Mouse (Mus musculus) kidney, embryonic 15.5 days (tissue): ENCODE measurements around the gene Ppp2r5c. TPM values are rescaled to one million over a fixed set of nuclear protein-coding genes. Genes with fewer than 3 reads are reported as not detected.

Source experiments
- ATAC-seq: fragments of 200-750 bp; cut with Nextera tagmentation; replicated peaks from 2 replicates; pipeline ENCODE4 v1.8.0; 2017; ENCODE audit warnings: moderate TSS enrichment; ENCODE audit not compliant: low FRiP score
- H3K27ac ChIP-seq: fragments of 300-500 bp; sonication (generic); 2 replicates; pipeline ENCODE4 v1.5.1; 2015; ENCODE audit warnings: mild to moderate bottlenecking, inconsistent platforms
- H3K27me3 ChIP-seq: fragments of 300-500 bp; sonication (generic); 2 replicates; pipeline ENCODE4 v1.6.1; 2015; ENCODE audit warnings: inconsistent platforms
- H3K36me3 ChIP-seq: fragments of 300-500 bp; sonication (generic); 2 replicates; pipeline ENCODE4 v1.6.1; 2015; ENCODE audit warnings: inconsistent platforms
- H3K4me1 ChIP-seq: fragments of 300-500 bp; sonication (generic); 2 replicates; pipeline ENCODE4 v1.6.1; 2015; ENCODE audit warnings: inconsistent platforms
- H3K4me2 ChIP-seq: fragments of 300-500 bp; sonication (generic); 2 replicates; pipeline ENCODE4 v1.6.1; 2015; ENCODE audit warnings: moderate library complexity, mild to moderate bottlenecking, inconsistent platforms
- H3K4me3 ChIP-seq: fragments of 300-500 bp; sonication (generic); replicated peaks from 2 replicates; pipeline ENCODE4 v1.5.1; 2015; ENCODE audit warnings: mild to moderate bottlenecking, inconsistent platforms
- H3K9ac ChIP-seq: fragments of 300-500 bp; sonication (generic); 2 replicates; pipeline ENCODE4 v1.6.1; 2015; ENCODE audit warnings: mild to moderate bottlenecking, inconsistent platforms
- H3K9me3 ChIP-seq: fragments of 300-500 bp; sonication (generic); replicated peaks from 2 replicates; pipeline ENCODE4 v1.6.1; 2016; ENCODE audit warnings: inconsistent platforms
- WGBS: fragments of 180-500 bp; shearing (Covaris S2); methylation state at CpG from one replicate; pipeline ENCODE4 v1.1.7; 2015; ENCODE audit warnings: mixed read lengths; 5-methylcytosine and 5-hydroxymethylcytosine counted together
- polyA plus RNA-seq: library from polyadenylated mRNA; unstranded; fragments of >200 nt; fragmentation: Nextera tagmentation; extraction: Ambion mirVana; gene quantifications from 2 replicates; pipeline ENCODE4 v1.2.1, GENCODE M21; 2015

The Ppp2r5c gene
- polyA plus RNA-seq, 1 experiment from 2014 or later = 141 TPM

GRCm38 (mm10) chr12:110504793-110505192 lies 57.9 kb downstream of the Ppp2r5c start:
- 29% methylated on average over 3 of the region's 3 CpGs for WGBS

GRCm38 (mm10) chr12:110506046-110506445 lies 59.1 kb downstream of the Ppp2r5c start:
- Histone ChIP-seq H3K36me3 (no peaks in the 10 kb centered on the region), H3K27me3 (no peaks in the 10 kb centered on the region), H3K4me2 (no peak overlapping the region), H3K9ac (no peak overlapping the region), H3K4me1 (peaks cover 80% of the 10 kb centered on the region), H3K4me3 (no peak overlapping the region), H3K27ac (no peak overlapping the region), H3K9me3 (no peaks in the 10 kb centered on the region)
- ATAC-seq = no peak
- WGBS = 60% methylated on average over 5 of the region's 5 CpGs

More at GRCm38 (mm10) chr12:110504793-110505192, 57.9 kb downstream of the Ppp2r5c start:
- H3K9ac ChIP-seq = no peak overlapping the region; the same call in 1 of the 2 replicates
- H3K36me3 ChIP-seq = no peaks in the 10 kb centered on the region
- peaks cover 74% of the 10 kb centered on the region for H3K4me1 ChIP-seq
- H3K27ac ChIP-seq = 0 out of 2 replicates have a peak overlapping the region, but pooled peaks have one; percentile 49
- ATAC-seq = no peak
- H3K4me2 ChIP-seq = no peak overlapping the region
- no peaks in the 10 kb centered on the region for H3K27me3 ChIP-seq
- H3K9me3 ChIP-seq = no peaks in the 10 kb centered on the region
- H3K4me3 ChIP-seq = no peak overlapping the region

DNA sequence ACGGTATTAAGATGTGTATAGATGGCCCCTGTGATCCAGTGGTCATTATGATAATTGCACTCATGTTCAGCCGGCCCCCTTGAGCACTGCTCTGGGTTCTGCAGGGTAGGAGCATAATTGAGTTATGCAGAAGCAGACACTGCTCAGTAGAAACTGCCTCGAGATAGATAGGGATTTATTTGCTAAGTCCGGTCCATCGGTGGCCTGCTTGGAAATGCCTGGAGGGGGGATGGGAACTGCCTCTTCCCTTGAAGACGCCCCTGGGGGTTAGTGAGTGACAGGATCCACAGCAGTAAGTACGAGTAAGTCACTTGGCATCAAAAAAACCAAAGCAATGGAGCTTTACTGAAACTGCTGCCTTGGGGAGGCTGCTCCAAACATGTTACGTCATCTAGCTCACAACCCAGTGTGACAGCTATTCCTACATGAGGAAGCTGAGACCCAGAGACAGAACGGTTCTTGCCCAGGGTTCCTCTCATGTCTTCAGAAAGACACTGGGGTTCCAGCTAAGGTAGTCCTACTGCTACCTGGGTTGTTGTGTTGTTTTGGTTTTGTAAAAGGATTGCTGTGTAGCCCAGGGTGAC lies 60.9 kb downstream of the Ppp2r5c start:
- H3K4me1 ChIP-seq = peaks cover 77% of the 10 kb centered on the region

GRCm38 (mm10) chr12:110508680-110509079 lies 61.8 kb downstream of the Ppp2r5c start:
- Histone ChIP-seq H3K4me2 (no peak overlapping the region), H3K9me3 (no peaks in the 10 kb centered on the region), H3K27ac (peak overlapping the region; percentile 77), H3K36me3 (peaks cover 7% of the 10 kb centered on the region; the same call in 1 of the 2 replicates), H3K4me1 (peaks cover 76% of the 10 kb centered on the region), H3K27me3 (no peaks in the 10 kb centered on the region), H3K9ac (no peak overlapping the region), H3K4me3 (no peak overlapping the region)
- ATAC-seq = no peak
- WGBS = 79% methylated on average over 5 of the region's 5 CpGs

More for the DNA sequence above, 60.9 kb downstream of the Ppp2r5c start:
- WGBS = 51% methylated on average over 9 of the region's 9 CpGs
- Histone ChIP-seq H3K9ac (no peak overlapping the region), H3K27me3 (no peaks in the 10 kb centered on the region), H3K4me3 (no peak overlapping the region), H3K9me3 (no peaks in the 10 kb centered on the region), H3K4me2 (no peak overlapping the region), H3K36me3 (no peaks in the 10 kb centered on the region), H3K27ac (0 out of 2 replicates have a peak overlapping the region, but pooled peaks have one; percentile 5)
- ATAC-seq = no peak

DNA sequence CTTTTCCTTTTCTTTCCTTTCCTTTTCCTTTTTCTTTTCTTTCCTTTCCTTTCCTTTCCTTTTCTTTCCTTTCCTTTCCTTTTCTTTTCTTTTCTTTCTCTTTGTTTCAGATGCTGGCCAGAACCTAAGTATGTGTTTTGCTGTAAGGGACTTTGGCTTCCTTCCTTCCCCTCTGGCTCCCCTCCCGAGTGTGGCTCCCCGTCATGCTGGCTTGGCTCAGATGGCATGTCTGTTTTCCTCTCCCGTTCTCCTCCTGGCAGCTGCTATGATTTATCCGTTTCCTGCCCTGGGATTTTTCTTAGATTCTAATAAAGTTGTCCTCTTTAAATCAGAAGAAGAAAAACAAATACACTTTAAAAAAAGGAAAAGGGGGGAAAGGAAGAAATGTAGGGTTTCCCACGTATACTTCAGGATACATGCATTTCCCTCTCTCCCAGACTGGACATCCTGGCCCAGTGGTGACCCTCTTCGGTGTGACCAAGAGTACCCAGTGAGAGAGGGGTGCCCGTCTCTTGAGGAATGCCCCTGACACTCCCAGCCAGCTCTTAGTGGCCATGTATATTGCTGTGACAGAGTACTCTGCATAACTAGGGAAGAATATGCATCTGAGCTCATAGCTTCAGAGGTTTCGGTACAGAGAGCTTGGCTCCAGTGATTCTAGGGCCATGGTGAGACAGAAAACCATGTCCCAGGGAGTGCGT lies 63.4 kb downstream of the Ppp2r5c start:
- Histone ChIP-seq H3K4me2 (no peak overlapping the region), H3K4me1 (peaks cover 63% of the 10 kb centered on the region), H3K27ac (peak overlapping the region; percentile 74), H3K36me3 (peaks cover 8% of the 10 kb centered on the region; the same call in 1 of the 2 replicates), H3K27me3 (no peaks in the 10 kb centered on the region), H3K9me3 (no peaks in the 10 kb centered on the region), H3K9ac (no peak overlapping the region), H3K4me3 (no peak overlapping the region)
- no peak for ATAC-seq
- 42% methylated on average over 9 of the region's 9 CpGs for WGBS

DNA sequence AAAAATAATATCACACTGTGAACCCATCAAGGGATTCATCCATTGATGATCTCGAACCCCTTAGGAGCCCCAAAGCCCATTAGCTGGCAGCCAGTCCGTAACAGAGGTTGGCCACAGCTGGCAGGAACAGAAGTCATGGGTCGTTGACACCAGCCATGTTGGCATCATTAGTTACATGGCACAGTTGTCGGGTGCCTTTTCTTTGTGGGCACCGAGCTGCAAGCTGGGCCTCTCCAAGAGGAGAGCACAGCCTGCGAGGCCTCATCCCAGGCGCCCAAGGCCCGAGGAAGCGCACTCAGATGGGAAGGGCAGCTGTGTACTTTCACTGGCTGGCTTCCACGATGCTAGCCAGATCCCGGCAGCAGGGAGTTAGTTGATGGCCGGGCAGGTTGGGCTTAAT lies 64.3 kb downstream of the Ppp2r5c start:
- WGBS = 70% methylated on average over 12 of the region's 12 CpGs
- H3K4me1 ChIP-seq = peaks cover 59% of the 10 kb centered on the region
- H3K27me3 ChIP-seq = no peaks in the 10 kb centered on the region
- no peak for ATAC-seq
- H3K36me3 ChIP-seq = peaks cover 8% of the 10 kb centered on the region; the same call in 1 of the 2 replicates
- H3K9me3 ChIP-seq = no peaks in the 10 kb centered on the region
- H3K27ac ChIP-seq = peak overlapping the region; percentile 74; the same call in 1 of the 2 replicates
- no peak overlapping the region for H3K9ac ChIP-seq
- no peak overlapping the region for H3K4me3 ChIP-seq
- H3K4me2 ChIP-seq = no peak overlapping the region

GRCm38 (mm10) chr12:110511856-110512433 lies 65.0 kb downstream of the Ppp2r5c start:
- Histone ChIP-seq H3K4me2 (no peak overlapping the region), H3K4me1 (peaks cover 59% of the 10 kb centered on the region), H3K27me3 (no peaks in the 10 kb centered on the region), H3K4me3 (no peak overlapping the region), H3K9me3 (no peaks in the 10 kb centered on the region), H3K9ac (no peak overlapping the region), H3K27ac (0 out of 2 replicates have a peak overlapping the region, but pooled peaks have one; percentile 74), H3K36me3 (peaks cover 9% of the 10 kb centered on the region)
- no peak for ATAC-seq
- WGBS = 56% methylated on average over 9 of the region's 9 CpGs

DNA sequence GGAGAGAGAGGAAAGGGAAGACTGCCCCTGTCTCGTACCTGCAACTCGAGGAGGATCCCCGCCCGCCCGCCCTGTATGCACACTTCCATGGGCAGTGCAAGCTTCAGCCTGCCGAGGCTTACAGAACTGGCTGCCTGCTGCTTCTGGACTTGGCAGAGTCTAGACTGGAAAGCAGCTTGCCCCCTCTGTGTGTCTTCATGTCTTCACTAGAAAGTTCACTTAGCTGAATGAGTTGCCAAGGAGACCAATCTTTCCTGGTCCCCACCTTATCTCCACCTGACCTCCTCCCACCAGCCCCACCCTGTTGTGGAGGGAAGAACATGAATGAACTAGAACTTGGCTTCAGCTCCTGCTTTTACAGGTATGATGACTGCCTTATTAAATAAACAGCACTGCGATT lies 66.0 kb downstream of the Ppp2r5c start:
- peaks cover 19% of the 10 kb centered on the region for H3K36me3 ChIP-seq
- peak overlapping the region; percentile 20; the same call in 1 of the 2 replicates for H3K27ac ChIP-seq
- H3K9me3 ChIP-seq = no peaks in the 10 kb centered on the region
- peaks cover 55% of the 10 kb centered on the region for H3K4me1 ChIP-seq
- no peak for ATAC-seq
- no peak overlapping the region for H3K9ac ChIP-seq
- no peaks in the 10 kb centered on the region for H3K27me3 ChIP-seq
- WGBS = 71% methylated on average over 7 of the region's 7 CpGs
- H3K4me2 ChIP-seq = no peak overlapping the region
- H3K4me3 ChIP-seq = no peak overlapping the region

DNA sequence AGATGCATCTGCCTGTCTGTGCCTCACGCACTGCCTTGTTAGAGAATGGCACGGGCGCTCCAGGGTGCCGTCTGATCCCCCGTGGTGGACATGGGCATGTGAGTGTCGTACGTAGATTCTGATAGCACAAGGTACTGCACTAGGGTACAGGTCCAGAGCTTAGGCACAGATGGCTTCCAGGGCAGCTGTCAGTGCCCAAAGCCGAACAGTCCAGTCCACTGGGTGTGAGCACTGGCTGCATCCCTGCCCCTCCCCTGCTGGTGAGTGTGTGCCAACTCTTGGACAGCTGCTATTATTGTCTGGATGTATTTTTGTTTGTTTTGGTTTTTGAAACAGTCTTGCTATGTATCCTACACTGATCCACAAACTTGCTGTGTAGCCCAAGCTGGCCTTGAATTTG lies 68.8 kb downstream of the Ppp2r5c start:
- no peak overlapping the region for H3K4me2 ChIP-seq
- no peak for ATAC-seq
- no peak overlapping the region for H3K9ac ChIP-seq
- WGBS = 89% methylated on average over 8 of the region's 8 CpGs
- H3K4me1 ChIP-seq = peaks cover 34% of the 10 kb centered on the region
- no peaks in the 10 kb centered on the region for H3K27me3 ChIP-seq
- H3K27ac ChIP-seq = no peak overlapping the region
- H3K9me3 ChIP-seq = no peaks in the 10 kb centered on the region
- no peak overlapping the region for H3K4me3 ChIP-seq
- peaks cover 20% of the 10 kb centered on the region for H3K36me3 ChIP-seq

GRCm38 (mm10) chr12:110520236-110520987 lies 73.5 kb downstream of the Ppp2r5c start:
- Histone ChIP-seq H3K9ac (no peak overlapping the region), H3K9me3 (no peaks in the 10 kb centered on the region), H3K27ac (no peak overlapping the region), H3K4me3 (no peak overlapping the region), H3K4me1 (peaks cover 9% of the 10 kb centered on the region; the same call in 1 of the 2 replicates), H3K27me3 (no peaks in the 10 kb centered on the region), H3K36me3 (peaks cover 46% of the 10 kb centered on the region), H3K4me2 (no peak overlapping the region)
- no peak for ATAC-seq
- 73% methylated on average over 15 of the region's 15 CpGs for WGBS

DNA sequence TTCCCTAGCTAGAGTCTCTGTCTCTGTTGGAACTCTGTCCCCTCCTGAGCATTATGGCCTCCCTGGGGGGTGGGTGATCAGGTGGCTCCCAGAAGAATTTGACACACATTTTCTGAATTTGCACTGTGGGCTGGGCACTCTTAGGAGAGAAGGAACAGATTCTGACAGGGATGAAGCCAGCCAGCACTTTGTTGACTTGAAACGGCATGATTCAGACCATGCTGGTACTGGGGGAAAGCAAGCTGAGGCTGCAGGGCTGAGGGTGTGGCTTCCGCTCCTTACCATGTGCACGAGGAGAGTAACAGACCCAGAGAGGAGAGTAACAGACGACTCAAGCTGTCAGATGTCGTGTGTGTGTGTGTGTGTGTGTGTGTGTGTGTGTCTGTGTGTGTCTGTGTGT lies 76.6 kb downstream of the Ppp2r5c start:
- H3K4me1 ChIP-seq = peaks cover 5% of the 10 kb centered on the region; the same call in 1 of the 2 replicates
- 81% methylated on average over 5 of the region's 5 CpGs for whole genome bisulfite sequencing
- no peaks in the 10 kb centered on the region for H3K27me3 ChIP-seq
- H3K9ac ChIP-seq = no peak overlapping the region
- no peak overlapping the region for H3K4me3 ChIP-seq
- ATAC-seq = no peak
- no peak overlapping the region for H3K4me2 ChIP-seq
- no peak overlapping the region for H3K27ac ChIP-seq
- peaks cover 43% of the 10 kb centered on the region for H3K36me3 ChIP-seq
- H3K9me3 ChIP-seq = no peaks in the 10 kb centered on the region
